Mouse (Mus musculus): ENCODE results near the gene Cited1.
"Not testable (repeated sequence)": the region's sequence is repeated elsewhere in the genome, so short reads cannot be mapped to it uniquely, and the experiment has no call there.

The Cited1 gene

DNA sequence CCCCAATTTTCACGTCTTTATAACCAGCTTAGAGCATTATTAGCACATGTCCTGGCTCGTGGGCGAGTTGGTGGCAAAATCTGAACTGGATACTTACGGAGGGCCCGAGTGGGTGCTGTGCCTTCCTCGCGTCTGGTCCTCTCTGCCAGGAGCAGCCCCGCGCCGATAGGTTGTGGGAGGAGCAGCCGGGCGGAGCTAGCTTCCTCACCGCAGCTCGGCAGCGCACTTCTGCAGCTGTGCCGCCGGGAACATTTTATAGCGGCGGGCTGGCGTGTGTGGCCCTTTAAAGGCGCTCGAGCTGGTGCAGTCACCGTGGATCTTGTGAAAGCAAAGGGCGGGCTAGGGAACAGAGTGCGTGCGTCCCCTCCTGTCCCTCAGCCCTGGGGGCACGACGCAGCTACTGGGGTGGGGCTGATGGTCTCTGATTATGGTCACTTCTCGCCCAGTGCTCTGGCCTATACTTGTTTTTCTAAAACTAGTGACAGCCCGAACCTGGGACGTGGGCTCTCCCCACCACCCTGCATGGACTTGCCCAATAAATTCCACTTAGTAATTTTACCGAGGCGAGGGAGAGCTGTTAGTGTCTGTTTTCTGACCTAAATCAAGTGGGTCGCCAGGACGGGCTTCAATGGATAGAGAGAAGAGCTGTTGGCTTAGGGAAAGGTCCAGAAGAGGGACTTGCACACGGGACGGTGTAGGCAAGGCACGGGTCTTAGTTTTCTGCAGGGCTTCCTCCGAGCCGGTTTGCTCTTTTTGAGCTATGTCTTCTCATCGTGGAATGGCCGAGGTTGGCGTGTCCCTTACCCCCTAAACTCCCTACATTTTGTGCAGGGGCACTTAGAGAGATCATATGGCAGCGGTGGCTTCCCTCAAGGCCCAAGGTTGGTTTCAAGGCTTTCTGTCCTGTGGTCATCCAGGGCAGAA, at the start of gene Cited1:
Gene Cited1 (minus strand): TSS at position 245 of the 924 bp plus-strand sequence.
- peak; percentile 14 to 37 for DNase-seq (ENCODE audit: low spot score in 2 of 2)

DNA sequence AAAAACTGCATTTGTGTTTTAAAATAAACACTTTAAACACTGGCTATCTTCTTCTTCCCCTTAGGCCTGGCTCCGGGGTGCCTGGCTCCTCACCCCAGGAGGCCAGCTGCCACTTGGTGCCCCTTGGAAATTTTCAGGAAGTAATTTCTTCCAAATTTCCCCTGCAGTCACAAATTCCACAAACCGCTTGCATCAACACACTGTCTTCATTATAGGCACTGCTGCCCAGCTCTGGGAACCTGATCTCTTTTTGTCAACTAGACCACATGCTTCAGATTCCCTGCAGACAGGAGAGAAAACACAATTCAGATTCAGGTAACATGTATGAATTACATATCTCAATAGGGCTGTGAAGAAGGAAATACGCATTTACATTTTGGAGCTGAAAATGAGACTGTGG, 32.9 kb upstream of the Cited1 start:
- DNase-seq (ENCODE audit: low spot score in 2 of 2) = no peak

DNA sequence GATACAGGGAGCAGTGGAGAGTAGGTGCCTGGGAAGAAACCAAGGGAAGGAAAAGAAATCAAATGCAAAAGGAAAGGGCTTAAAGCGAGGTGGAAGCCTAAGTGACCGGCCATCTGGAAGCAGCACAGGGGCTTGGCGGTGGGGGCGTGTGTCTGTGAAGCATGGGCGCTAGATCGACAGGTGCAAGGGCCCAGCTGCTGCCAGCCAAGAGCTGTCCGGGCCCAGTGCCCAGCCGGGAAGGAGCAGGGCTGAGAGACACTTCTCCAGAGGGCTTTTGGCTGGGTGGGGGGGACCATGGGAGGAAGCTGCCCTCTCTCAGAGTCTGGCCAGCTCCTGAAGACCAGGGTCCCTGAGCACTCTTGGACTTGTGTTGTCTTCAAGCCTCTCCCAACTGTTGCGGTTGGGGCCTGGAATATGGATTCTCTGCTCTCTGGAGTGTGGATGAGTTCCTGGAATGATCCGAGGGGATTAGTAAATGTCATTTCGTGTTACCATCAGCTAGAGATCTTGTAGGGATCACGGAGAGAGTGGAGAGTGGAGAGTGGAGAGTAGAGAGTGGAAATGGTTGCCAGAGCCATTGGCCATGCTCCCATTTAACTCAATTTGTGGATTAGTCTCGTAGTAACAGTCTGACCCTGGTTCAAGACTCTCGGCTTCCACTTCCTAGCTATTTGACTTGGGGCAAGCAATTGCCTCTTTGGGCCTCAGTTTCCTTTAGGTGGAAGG, 10.8 kb upstream of the Cited1 start:
- no peak for DNase-seq (ENCODE audit: low spot score in 2 of 2)

DNA sequence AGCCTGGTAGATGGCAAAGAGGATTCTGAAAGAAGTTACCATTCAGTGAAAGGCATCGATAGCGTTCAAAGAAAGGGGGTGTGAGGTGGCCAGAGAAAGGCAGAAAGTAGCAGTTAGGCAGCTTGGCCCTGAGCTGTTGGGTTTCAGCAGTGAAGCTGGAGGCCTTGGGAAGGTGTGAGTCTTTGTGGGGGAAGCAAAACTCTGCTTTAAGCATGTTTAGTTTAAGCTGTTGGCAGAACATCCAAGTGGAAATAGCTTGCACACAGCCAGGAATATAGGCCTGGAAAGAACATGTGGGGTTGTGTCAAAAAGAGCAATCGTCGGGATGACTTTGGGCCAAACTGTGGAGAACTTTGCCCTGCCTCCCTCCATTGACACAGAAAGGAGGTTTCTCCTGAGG, 7.8 kb upstream of the Cited1 start:
- no peak for DNase-seq (ENCODE audit: low spot score in 2 of 2)

DNA sequence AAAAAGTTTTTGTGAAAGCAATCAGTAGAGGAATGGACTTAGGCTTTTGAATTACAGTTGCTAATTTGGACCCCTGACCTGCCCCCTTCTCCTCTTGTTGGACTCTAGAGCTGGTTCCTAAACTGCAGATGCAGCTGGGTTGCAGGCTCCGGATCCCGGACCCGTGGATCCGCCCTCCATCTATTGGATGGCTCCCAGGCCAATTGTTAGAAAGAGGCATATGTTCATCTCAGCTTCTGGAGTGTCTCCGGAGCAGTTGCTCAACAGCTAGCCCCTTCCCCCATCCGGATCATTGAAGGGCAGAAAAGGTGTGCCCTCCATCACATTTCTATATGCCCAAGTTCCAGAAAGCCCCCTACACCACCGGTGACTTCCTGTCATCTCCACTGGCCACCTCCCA, 1.9 kb upstream of the Cited1 start:
- peak in 1 of 2 experiments; percentile 3 for DNase-seq (ENCODE audit: low spot score in 2 of 2)

DNA sequence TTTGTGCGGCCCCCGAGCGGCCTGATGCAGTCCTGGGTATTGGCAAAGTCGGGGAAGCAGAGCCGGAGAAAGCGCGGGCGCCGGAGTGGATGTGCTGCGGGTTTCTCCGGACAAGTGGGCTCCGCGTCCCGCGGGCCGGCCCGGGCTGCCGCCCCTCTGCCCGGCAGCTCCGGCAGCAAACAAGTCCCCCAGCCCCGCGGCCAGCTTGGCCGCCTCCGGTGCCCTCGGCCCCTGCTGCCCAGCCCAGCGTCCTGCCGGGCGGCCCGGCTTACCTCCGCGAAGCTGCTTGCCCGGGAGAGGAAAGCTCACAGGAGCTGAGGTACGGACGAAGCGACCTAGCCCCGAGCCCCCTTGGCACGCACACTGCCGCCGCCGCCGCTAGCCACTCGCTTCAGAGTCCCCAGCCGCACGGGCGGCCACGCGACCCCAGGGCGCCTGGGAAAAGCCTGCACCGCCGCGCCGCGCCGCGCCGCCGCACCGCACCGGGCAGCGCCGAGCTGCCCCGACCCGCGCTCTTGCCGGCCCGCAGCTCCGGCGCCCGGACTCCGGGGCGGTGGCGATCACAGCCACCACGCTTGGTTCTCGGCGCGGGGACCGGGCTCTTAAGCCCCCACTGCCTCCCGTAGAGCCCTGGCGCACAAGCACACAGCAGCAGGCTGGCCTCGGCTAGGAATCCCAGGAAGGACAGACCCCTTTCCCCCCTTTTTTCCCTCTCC, 602 bp downstream of the Cited1 start:
- peak in 1 of 2 experiments; percentile 6 for DNase-seq (ENCODE audit: low spot score in 2 of 2)

DNA sequence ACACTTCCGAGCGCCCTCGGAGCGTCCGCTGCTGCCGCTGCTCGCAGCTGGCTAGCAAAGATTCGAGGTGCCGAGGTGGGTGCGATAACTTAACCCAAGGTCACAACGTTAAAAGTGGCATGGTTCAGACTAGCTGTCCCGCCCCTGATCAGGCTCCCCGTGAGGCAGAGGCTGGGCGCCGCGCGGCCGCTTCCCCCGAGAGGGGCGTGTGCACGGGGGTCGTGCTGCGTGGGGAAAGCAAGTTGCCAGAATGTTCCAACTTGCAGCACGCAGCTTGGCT, 1.1 kb downstream of the Cited1 start:
- no peak for DNase-seq (ENCODE audit: low spot score in 2 of 2)

DNA sequence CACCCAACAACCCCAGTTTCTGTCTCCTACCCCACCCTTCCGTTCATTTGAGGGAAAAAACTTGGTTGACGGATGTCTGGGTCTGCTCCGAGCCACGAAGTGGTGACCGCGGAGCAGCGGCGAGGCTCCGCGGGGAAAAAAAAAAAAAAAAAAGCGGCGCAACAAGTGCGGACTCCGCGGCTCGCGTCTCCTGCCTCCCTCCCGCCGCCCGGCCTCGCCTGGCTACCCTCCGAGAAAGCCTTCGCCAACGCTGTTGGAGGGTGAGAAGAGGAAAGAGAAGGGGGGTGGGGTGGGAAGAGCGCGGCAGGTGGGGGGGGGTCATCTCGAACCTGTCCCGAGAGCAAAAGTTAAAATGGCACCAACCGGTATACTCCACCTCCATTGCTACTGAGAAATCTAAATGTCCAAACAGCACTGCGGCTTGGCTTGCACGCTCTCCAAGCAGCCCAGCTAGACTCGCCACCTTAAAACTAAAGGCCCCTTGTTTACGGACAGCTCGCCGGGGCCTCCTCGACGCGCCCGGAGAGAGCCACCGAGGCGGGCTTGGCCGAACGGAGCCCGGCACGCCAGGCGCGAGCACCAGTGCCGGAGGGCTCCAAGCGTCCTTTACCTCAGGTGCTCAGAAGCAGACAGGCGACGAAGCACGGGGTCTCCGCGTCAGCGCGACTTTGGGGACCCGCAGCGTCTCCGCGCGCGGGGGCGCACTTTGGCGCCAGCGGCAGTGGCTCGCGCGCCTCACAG, 1.7 kb downstream of the Cited1 start:
- DNase-seq (ENCODE audit: low spot score in 2 of 2) = no peak

DNA sequence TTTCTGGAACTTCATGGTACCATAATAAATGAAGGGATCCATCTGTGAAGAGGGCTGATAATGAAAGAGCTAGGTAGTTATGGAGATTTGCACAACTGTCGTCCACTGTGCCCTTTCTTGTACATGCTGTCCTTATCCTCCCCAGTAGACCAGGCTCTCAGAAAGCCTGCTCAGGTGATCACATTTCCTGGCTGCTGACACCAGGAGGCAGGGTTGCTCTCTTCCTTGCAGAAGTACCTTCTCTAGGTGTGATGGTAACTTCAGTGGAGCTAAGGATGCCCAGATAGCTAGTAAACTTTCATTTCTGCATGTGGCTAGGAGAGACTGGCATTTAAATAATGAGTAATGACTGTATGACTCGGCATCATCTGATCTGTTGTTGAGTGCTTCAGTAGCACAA, 7.6 kb downstream of the Cited1 start:
- DNase-seq (ENCODE audit: low spot score in 2 of 2) = no peak

DNA sequence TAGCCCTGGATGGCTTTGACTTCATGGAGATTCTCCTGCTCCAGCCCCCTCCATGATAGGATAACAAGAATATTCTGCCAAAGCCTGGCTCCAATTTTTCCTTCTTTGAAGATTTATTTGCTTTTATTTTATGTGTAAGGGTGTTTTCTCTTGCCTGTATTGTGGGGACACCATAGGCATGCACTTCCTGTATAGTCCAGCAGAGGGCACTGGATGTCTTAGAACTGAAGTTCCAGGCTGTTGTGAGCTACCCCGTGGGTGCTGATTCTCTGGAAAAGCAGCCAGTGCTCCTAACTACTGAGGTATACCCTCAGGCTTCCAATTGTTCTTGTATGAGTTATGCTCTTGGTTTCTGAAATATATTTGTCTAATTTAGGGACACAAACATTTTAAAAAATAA, 32.9 kb downstream of the Cited1 start:
- peak; percentile 2 to 5 for DNase-seq (ENCODE audit: low spot score in 2 of 2)

DNA sequence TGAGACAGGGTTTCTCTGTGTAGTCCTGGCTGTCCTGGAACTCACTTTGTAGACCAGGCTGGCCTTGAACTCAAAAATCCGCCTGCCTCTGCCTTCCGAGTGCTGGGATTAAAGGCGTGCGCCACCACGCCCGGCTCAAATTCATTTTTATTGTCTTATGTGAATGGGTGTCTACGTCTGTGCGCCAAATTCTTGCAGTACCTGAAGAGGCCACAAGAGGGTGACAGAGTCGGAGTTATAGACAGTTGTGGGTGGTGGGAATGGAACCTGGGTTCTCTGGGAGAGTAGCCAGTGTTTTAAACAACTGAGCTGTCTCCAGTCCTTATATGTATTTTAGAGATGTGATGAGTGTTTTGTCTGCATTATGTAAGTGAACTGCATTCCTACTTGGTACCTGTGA, 36.6 kb downstream of the Cited1 start:
- not testable (repeated sequence) for DNase-seq (ENCODE audit: low spot score in 2 of 2)

All from frontal cortex, postnatal 25 days (tissue).